Mouse (Mus musculus) mesoderm, embryonic 11.5 days (tissue): ENCODE measurements at regions not wholly inside any gene's neighbourhood (a gene's known extent, or its start where the extent isn't known, plus 50 kb on each side); places are given as distances from the start of the nearest gene placed in this dataset.
"Not testable (repeated sequence)": the region's sequence is repeated elsewhere in the genome, so short reads cannot be mapped to it uniquely, and the experiment has no call there.

Experiments
- DNase-seq: peaks from one replicate; pipeline ENCODE4 v3.0.0-alpha.2; 2012; ENCODE audit warnings: low read depth, low spot score

DNA sequence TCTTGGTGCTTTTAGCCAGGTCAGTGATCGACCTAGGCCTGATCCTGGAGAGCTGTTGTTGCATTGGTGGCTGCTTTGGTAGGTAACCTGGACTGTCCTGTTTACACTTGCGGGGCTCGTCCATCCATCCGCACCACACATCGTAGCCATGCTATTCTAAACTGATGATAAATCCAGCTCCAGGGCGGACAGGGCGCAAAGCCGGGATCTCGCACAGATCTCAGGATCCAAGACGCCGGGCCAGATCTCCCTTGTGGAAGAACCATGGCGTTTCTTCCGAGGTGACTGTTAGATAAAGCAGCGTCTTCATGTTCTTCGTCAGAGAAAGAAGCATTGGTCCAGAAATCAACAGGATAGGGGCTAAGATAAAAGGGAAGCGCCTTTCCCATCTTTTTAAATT lies 115.6 kb downstream of the Sec16b start:
- not testable (repeated sequence) for DNase-seq

DNA sequence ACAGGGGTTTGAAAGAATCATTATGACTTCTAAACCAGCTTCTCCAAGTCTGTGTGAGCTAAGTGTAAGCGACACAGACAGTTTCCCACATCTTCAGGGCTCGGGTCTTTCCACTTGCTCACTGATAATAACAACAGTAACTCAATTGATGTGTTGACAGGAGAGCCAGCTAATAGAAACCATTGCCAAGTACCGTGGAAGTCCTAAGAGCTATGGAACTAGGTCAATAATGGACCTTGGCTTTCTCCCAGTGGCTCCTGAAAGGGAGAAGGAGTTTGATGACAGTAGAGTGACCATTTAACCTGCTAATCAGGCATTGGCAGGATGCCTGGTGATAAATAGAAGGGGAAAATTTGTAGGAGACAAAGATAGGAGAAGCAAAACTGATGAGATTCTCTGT lies 126.1 kb downstream of the Sec16b start:
- no peak for DNase-seq

DNA sequence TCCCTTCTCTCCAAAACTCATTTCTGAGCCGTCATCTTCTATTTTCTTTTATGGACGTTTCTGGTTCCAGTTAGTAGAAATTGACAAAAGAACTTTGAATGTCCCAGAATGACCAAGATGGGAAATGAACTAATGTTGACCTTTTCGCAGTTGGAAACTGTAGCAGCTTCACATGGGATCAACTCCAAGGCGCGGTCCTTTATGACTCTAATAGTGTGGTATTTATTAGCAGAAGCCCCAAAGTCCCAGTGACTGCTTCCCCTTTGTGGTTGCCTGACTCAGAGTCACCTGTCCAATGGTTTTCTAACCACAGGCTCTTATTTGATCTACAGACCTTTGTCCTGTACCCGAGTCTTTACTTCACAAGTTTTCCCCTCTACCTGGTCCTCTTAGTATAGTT lies 126.9 kb downstream of the Sec16b start:
- DNase-seq: no peak

DNA sequence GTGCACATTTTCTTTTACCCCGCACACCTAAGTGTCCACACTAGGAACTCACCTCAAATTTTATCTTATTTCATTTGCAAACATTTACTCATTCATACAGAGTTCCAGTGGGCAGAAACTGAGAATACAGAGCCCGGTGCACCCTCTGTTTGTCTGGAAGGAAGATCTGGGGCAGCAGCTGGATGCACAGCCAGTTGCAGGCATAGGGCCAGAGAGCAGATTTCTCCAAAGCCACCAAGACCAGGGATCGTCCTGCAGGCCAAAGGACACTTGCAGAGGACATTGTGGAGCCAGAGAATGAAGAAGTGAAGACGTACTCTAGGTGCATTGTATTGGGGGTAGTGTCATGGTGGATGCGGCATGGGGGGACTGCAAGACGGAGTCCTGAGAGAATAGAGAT lies 129.2 kb downstream of the Sec16b start:
- no peak for DNase-seq

DNA sequence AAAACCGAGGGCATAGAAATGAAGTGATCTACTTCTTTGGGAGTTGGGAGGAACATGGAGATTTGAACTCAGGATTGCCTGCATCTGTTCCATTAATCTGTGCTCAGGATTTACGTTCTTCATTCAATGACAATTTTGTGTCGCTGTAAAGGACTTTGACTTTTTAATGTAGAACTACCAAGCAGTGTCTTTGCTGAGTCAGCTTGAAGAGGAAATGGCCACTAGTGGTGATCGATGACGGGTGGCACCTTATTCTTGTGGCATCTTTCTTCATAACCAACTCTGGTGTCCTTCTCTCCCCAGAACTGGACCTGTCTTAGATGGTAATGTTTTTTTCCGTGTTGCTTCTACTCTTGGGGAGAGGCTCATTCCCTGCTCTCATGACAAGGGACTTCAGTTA lies 137.0 kb downstream of the Sec16b start:
- DNase-seq: no peak

DNA sequence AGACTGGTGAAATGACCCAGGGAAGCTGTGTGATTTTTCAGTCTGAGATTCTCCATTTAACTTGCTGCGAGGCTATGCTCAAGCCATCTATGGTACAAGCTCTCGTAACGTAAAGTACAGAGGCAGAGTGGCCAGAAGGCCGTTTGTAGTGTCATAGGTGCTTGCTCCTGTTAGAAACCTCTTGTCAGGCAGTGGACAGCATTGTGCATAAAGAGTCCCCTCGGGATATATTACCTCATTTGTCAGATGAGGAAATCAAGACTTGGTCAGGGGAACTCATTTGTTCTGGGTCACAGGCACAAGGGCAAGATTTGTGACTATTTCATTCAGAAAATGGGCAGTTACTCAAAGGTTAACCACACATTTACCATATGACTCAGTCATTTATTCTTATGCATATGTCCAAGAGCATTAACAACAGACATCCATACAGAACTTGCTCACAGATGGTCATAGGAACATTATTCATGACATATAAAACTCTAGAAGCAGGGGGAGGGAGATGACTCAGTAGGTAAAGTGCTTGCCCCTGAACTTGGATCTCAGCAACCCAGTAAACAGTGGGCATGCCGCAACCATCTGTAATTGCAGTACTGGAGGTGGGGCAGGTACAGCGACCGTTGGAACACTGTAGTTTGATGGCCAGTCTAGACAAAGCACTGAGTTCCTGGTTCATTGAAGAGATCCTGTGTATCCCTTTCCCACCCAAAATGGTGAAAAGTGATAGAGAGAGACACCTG lies 139.3 kb downstream of the Sec16b start:
- peak; percentile 26 for DNase-seq

DNA sequence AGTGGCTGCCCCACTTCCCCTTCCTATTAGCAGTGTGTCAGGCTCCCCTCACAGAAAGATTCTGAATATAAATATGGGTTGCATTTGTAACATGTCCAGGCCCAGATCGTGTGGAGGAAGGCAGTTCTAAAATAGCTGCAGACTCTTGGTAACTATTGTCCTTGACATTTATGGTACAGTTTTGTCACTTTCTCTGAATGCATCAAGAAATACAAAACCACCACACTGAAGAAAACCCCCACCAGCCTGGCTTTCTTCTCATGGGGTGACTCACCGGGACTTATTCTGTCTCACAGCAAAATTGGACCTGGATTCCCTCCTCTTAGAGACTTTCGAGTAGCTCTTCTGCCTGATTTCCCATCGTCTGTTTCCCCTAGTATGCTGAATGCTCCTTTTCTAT lies 148.9 kb downstream of the Sec16b start:
- no peak for DNase-seq

DNA sequence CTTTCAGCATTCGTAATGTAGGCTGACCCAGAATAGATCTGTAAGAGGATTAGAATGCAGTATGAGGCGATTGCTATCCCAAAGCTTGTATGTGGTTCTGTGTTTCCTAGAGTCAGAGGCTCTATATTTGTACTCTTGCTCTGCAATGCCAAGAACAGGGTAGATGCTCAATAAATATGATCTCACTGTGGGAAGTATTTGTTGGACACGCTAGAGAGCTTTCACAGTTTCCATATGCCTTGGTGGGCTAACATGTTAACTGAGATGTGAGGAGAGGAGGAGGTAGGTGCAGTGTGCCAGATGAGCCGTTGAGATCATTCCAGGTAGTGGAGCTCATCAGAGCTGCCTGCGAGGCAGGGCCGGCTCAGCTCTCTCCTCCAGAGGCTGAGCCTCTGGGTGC lies 163.1 kb downstream of the Sec16b start:
- DNase-seq: no peak

DNA sequence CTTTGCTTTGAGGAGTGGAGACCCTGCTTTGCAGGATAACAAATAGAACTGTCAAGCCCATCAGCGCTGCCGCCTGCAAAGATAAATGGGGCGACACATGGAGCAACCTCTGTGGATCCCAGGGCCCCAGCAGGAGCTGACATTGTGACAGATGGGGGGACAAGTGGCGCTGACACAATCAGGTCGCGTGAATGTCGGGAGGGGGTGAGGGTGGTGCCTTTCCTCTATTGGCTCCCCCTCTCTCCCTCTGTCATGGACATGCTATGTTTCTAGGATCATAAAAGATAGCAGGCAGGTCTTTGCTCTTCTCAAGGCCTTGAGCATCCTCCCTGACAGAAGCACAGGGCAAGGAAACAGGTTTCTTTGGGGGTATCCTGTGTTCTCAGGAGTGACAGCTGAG lies 177.8 kb downstream of the Sec16b start:
- peak; percentile 43 for DNase-seq

DNA sequence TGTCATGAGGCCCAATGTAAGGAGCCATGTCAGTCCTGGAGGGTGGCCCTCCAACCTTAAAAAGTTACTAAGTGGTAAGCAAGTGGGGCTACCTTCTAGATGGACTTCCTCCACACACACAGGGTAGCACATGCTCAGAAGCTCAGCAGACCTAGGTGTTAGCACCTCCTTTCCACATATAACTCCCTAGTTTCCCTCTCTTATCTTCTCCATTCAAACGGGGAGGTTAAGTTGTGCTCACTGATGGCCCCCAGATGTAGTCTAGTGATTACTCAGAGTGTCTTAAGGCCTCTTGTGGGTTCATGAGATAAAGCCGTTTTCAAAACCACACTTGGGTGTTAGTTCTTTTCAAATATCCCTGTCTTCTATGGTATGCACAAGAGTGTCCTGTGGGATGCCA lies 188.7 kb downstream of the Sec16b start:
- DNase-seq: no peak

DNA sequence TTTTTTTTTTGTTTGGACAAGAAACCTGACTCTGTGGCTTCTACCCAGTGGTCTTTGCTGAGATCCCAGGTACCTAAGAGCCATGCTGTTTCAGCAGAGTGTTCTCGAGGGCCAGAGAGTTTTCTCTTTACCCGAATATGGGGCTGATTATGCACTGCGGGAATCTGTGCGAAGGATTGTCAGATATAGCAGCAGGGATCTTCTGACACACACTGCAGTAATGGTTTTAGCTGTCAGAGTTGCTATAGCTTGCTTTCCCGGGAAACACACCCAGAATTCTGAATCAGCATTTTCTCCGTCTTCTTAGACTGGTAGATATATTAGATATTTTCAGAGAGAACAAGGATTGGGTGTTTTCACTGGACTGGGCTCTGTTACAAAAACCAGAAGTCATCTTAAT lies 197.1 kb downstream of the Sec16b start:
- no peak for DNase-seq

DNA sequence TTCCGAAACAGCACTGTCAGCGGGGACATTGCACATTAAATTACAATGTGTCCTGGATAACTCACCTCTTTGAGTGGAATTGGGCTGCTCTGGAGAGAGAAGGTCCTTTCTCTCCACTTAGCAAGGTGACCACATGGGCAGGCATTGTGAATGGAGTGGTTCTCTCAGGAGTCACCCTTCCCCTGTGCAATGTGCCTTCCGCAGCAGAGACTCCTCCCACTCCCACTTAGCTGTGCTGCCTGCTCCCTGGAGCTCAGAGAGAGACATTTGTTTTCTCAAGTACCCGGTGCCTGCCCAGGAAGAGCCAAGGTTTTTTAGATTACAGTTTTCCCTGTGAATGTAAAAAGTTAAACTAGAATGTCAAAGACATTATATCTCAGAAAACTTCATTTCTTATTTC lies 198.8 kb downstream of the Sec16b start:
- no peak for DNase-seq

DNA sequence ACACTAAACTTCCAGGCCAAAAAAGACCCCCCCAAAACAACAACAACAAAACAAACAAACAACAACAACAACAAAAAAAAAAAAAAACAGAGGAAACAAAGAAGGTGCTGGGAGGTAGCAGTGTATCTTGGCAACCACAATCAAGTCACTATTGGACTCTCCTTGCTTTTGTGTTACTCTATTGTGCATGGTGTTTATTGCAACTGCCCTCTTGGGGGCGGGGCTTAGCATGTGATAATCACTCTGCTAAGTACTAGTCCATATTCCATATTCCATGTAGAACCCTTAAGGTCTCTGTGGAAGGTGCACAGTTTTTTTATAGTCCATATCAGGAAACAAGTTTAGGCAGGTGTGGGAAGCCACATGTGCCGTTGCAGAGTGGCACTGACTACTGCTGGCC lies 200.7 kb downstream of the Sec16b start:
- no peak for DNase-seq

DNA sequence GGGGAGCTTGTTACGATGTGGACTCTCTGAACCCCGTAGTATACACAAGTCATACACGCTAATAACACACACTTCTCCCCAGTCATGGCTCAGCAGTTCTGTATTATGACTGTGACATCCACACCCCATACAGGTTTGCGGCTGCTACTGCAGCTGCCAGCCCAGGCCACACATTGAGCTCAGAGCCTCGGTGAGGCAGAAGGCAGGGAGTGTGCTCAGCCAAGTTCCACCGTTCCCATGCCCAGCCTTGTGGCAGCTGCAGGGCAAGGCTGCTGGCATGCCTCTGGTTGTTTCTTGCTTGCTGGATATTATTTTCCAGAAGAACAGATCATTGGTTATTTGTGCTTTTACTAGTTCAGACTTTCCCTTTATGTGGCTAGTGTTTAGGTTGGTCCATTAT lies 202.6 kb downstream of the Sec16b start:
- no peak for DNase-seq

DNA sequence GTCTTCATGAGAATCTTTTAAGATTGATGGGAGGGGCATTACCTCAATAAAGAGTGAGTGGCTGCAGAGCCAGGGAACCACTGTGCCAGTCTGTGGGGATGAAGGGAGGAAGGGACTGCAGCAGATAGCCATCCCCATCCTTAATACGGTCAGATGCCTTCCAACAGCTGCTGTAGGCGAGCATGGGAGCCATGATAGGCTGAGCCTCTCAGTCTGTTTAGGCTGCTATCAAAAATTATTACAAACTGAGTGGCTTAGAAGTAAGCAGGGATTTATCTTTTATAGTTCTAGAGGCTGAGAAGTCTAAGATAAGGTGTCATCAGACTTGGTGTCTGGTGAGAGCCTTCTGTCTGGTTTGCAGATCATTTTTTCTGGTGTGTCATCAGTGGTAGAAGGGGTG lies 204.3 kb downstream of the Sec16b start:
- DNase-seq: no peak

DNA sequence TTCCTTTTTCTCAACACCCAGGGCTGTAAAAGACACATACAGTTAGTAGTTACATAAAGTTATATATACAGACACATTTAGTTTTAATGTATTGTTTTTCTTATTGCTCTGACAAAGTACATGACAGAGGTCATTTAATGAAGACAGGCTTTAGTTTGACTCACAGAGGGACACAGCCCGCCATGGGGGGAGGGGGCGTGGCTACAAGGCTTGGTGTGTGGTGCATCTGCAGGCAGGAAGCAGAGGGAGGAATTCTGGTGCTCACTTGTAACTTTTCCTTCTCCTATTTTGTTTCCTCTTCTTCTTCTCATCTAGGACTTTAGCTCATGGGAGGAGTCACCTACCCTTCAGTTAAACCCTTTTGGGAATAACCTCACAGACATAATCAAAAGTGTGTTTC lies 206.0 kb downstream of the Sec16b start:
- DNase-seq: no peak

DNA sequence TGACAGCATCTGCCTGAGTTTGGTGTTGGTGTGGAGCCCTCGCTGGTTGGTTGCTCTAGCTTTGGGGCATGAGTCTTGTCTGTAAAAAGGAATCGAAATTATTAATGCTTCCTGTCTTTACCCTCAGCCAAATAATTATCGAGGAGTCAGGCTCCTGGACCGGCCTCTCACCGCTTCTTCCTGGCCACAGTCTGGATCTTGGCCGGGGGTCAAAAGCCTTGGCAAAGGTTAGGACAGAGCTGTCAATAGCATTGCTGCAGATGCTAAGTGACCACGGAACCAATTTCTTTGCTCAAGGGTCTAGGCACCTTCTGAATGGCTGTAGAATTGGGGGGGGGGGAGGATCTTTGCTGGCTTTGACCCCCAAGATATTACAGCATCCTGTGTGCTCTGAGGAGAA lies 207.3 kb downstream of the Sec16b start:
- no peak for DNase-seq

DNA sequence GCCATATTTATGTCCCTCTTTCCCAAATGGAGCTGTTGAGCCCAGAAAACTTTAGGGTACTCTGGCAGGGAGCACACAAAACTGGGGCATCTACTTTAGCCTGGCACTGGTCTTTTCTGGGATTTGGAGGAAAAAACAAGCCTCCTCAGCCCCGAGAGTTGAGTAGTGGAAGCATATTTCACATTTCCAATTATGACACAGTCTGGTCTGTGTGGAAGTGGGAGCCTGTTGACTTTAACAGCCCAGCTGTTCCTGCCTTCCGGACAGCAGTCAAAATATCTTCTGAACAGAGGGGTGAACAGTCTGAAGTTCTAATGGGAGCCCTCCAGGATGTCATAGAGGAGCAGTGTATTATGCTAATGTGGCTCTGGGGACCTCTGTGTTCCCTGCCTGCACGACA lies 209.1 kb downstream of the Sec16b start:
- DNase-seq: no peak

DNA sequence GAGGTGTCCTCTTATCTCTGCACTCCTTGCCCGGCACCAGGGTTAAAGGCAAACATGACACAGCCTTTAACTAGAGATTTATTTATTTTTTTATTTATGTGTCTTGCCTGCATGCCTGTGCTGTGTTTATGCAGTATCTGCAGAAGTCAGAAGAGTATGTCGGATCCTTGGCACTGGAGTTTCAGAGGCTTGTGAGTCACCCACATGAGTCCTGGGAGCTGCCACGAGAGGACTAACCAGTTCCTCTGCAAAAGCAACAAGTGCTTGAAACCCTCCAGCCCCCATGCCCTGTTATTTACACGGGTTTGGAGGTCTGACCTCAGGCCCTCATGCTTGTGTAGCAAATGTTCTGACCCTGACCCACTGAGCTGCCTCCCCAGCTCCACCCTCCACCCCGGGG lies 210.6 kb downstream of the Sec16b start:
- no peak for DNase-seq

DNA sequence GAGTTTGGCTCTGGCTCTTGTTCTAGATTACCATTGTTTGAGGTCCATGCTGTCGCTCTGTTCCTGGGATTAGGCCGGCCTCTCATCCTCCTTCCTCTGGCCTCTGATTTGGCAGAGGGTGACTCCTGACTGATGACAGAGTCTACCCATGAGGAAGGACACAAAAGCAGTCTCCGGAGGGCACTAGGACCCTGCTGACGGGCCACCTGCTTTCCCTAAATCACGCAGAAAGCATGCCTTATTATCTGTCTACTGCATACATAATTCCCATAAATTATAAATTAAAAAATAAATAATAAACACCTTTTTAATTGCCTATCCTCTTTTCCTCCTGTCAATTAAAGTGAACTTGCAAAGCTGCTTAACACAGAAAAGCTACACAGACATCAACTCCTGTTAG lies 215.4 kb downstream of the Sec16b start:
- no peak for DNase-seq

DNA sequence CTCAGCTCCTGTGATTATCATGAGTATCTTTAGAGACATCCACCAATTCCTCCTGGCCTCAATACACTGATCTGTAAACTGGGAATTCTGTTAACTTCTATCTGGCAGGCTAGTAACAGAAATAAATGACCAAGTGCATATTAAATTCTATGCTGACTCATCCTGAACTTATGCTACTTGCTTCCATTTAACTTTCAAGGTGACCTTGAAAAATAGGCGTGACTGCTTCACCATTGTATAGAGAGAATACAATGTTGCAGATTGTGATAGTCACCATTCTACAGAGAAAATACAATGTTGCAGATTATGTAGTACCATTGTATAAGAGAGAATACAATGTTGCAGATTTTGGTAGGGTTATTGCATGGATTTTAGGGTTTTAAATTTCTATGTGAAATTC lies 224.6 kb downstream of the Sec16b start:
- DNase-seq: no peak

DNA sequence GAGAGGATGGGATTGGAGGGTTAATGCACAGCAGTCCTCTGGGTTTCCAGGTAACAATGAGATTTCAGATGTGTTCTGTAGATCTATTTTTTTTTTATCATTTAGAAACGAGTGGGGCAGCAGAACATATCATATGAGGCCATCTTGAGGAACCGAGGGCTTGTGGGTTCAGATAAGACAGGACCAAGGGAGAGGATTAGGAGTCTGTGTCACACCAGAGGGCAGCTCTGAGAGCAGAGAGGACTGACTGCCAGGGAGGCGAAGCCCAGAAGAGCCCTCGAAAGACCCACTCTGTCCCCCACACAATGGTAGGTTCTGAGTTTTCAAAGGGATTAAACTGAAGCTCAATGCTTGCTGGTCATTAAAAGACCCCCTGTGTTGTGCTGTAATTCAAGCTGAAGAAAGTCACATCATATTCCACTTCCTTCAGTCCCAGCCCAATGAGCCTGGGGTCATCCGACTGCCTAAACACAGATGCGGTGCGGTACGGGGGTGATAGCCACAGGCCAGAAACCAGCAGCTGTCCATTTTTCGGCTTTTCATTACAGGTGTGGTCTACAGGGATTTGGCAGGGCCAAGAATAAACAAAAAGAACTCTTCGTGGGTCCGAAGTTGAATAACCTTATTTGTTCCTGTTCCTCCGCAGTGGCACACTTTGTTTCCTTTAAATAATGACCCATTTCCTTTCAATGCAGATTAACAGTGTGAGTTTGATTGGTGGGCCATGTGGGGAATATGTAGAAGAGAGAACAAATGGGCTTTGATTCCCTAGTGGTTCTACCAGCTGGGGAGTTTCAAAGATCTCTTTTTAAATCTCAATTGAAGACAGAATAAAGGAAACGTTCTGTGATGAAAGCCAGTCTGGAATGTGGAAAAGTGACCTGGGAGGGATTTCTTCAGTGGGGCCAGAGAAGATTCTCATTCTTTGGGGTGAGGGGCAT lies 234.5 kb downstream of the Sec16b start:
- no peak for DNase-seq

DNA sequence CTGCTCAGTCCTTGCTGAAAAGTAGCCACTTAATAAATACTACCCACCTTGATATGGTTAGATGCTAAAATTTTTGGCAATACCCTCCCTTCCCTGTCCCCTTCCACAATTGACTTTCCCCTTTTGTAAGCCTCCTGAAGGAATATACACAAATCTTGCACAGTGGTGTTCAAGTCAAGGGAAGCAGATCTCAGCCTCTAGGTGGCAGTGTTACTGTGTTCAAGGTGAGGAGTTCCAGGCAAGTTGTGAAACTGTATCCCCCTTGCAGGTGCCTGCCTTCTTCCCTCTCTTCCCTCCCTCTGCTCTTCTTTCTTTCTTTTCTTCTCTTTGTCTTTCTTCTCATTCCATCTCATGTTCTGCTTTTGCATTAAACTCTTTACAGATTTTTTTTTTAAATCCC lies 239.1 kb downstream of the Sec16b start:
- DNase-seq: peak; percentile 75
